Mouse (Mus musculus): ENCODE data around the gene Recql. TPM values are rescaled to one million over a fixed set of nuclear protein-coding genes. Genes with fewer than 3 reads are reported as not detected.

Recql gene
- polyA plus RNA-seq, 1 experiment from 2014 or later = 12.4 TPM

- no peak overlapping the region for H3K27ac ChIP-seq (ENCODE audit: low read length)
- no peak for ATAC-seq
- no peak for TF ChIP-seq EP300 (IDR thresholded peaks at IDR 0.05)
- TF ChIP-seq CTCF (IDR thresholded peaks at IDR 0.05) = no peak
- H3K36me3 ChIP-seq (ENCODE audit: insufficient read depth, low read length) = no peaks in the 10 kb centered on the region
- no peak overlapping the region for H3K9ac ChIP-seq (replicated peaks; ENCODE audit: low read depth)
- peaks cover 3% of the 10 kb centered on the region; the same call in 1 of the 2 replicates for H3K4me1 ChIP-seq (ENCODE audit: insufficient read depth, low read depth, low read length)
- H3K4me3 ChIP-seq (ENCODE audit: low read depth, low read length) = no peak overlapping the region
- WGBS = 20% methylated on average over 1 of the region's 1 CpGs
- no peaks in the 10 kb centered on the region for H3K27me3 ChIP-seq (replicated peaks; ENCODE audit: insufficient read depth, low read length)
- no peak for DNase-seq (ENCODE audit: low spot score)
- H3K4me2 ChIP-seq (replicated peaks; ENCODE audit: low read depth, low read length) = no peak overlapping the region
- no peaks in the 10 kb centered on the region for H3K9me3 ChIP-seq (ENCODE audit: low read length)
Measured at GRCm38 (mm10) chr6:142411140-142411539, 24.3 kb upstream of the Recql start.

GRCm38 (mm10) chr6:142395756-142396155 is 8.9 kb upstream of the Recql start:
- whole genome bisulfite sequencing = 88% methylated on average over 6 of the region's 6 CpGs
- H3K36me3 ChIP-seq (ENCODE audit: insufficient read depth, low read length) = no peaks in the 10 kb centered on the region; the same call in 1 of the 2 replicates
- no peaks in the 10 kb centered on the region for H3K9me3 ChIP-seq (ENCODE audit: low read length)
- no peak for ATAC-seq
- no peak overlapping the region for H3K9ac ChIP-seq (replicated peaks; ENCODE audit: low read depth)
- H3K4me2 ChIP-seq (replicated peaks; ENCODE audit: low read depth, low read length) = no peak overlapping the region
- H3K4me1 ChIP-seq (ENCODE audit: insufficient read depth, low read depth, low read length) = no peaks in the 10 kb centered on the region
- no peak overlapping the region for H3K4me3 ChIP-seq (ENCODE audit: low read depth, low read length)
- H3K27me3 ChIP-seq (replicated peaks; ENCODE audit: insufficient read depth, low read length) = no peaks in the 10 kb centered on the region
- DNase-seq (ENCODE audit: low spot score) = no peak
- no peak overlapping the region for H3K27ac ChIP-seq (ENCODE audit: low read length)
- TF ChIP-seq EP300 (IDR thresholded peaks at IDR 0.05) = no peak
- no peak for TF ChIP-seq CTCF (IDR thresholded peaks at IDR 0.05)

GRCm38 (mm10) chr6:142394669-142395068 is 7.8 kb upstream of the Recql start:
- no peaks in the 10 kb centered on the region; the same call in 1 of the 2 replicates for H3K36me3 ChIP-seq (ENCODE audit: insufficient read depth, low read length)
- no peaks in the 10 kb centered on the region for H3K9me3 ChIP-seq (ENCODE audit: low read length)
- H3K4me2 ChIP-seq (replicated peaks; ENCODE audit: low read depth, low read length) = no peak overlapping the region
- no peak for DNase-seq (ENCODE audit: low spot score)
- WGBS = 79% methylated on average over 5 of the region's 5 CpGs
- no peak overlapping the region for H3K27ac ChIP-seq (ENCODE audit: low read length)
- ATAC-seq = no peak
- H3K27me3 ChIP-seq (replicated peaks; ENCODE audit: insufficient read depth, low read length) = no peaks in the 10 kb centered on the region
- no peak overlapping the region for H3K4me3 ChIP-seq (ENCODE audit: low read depth, low read length)
- no peak overlapping the region for H3K9ac ChIP-seq (replicated peaks; ENCODE audit: low read depth)
- no peaks in the 10 kb centered on the region for H3K4me1 ChIP-seq (ENCODE audit: insufficient read depth, low read depth, low read length)
- TF ChIP-seq EP300 (IDR thresholded peaks at IDR 0.05) (no peak), CTCF (IDR thresholded peaks at IDR 0.05) (no peak)

- no peak for DNase-seq (ENCODE audit: low spot score)
Measured at GRCm38 (mm10) chr6:142392312-142392711, 5.4 kb upstream of the Recql start.

DNA sequence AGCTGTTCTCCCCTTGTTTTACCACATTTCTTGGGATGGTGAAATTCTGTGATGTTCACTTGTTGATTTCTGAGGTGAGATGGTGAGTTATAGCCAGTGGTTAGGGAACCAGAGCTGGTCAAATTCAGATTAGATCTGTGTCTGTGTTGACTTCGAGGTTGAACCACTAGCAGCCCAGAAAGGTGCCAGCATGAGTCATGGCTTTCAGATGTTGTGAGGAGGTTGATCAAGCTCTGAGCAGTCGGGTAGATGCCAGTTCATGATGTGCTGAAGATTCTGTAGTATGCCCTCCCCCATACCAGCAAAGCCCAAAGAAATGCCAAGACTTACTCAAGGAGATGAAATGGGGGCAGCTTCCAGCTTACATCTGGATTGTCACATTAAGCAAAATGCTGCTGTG is 2.2 kb upstream of the Recql start:
- H3K9ac ChIP-seq (replicated peaks; ENCODE audit: low read depth) = no peak overlapping the region
- H3K9me3 ChIP-seq (ENCODE audit: low read length) = no peaks in the 10 kb centered on the region
- no peaks in the 10 kb centered on the region for H3K36me3 ChIP-seq (ENCODE audit: insufficient read depth, low read length)
- DNase-seq (ENCODE audit: low spot score) (no peak), ATAC-seq (no peak)
- TF ChIP-seq EP300 (IDR thresholded peaks at IDR 0.05) (no peak), CTCF (IDR thresholded peaks at IDR 0.05) (no peak)
- peaks cover 3% of the 10 kb centered on the region; the same call in 1 of the 2 replicates for H3K4me1 ChIP-seq (ENCODE audit: insufficient read depth, low read depth, low read length)
- H3K27ac ChIP-seq (ENCODE audit: low read length) = no peak overlapping the region
- H3K27me3 ChIP-seq (replicated peaks; ENCODE audit: insufficient read depth, low read length) = no peaks in the 10 kb centered on the region
- H3K4me2 ChIP-seq (replicated peaks; ENCODE audit: low read depth, low read length) = no peak overlapping the region
- 64% methylated on average over 2 of the region's 2 CpGs for WGBS
- H3K4me3 ChIP-seq (ENCODE audit: low read depth, low read length) = no peak overlapping the region

More at GRCm38 (mm10) chr6:142392312-142392711, 5.4 kb upstream of the Recql start:
- TF ChIP-seq CTCF (IDR thresholded peaks at IDR 0.05) (no peak), EP300 (IDR thresholded peaks at IDR 0.05) (no peak)
- H3K9me3 ChIP-seq (ENCODE audit: low read length) = no peaks in the 10 kb centered on the region
- H3K27me3 ChIP-seq (replicated peaks; ENCODE audit: insufficient read depth, low read length) = no peaks in the 10 kb centered on the region
- no peak overlapping the region for H3K27ac ChIP-seq (ENCODE audit: low read length)
- WGBS = 88% methylated on average over 5 of the region's 5 CpGs
- no peak for ATAC-seq
- no peak overlapping the region for H3K4me3 ChIP-seq (ENCODE audit: low read depth, low read length)
- no peaks in the 10 kb centered on the region; the same call in 1 of the 2 replicates for H3K36me3 ChIP-seq (ENCODE audit: insufficient read depth, low read length)
- H3K4me2 ChIP-seq (replicated peaks; ENCODE audit: low read depth, low read length) = no peak overlapping the region
- peaks cover 3% of the 10 kb centered on the region; the same call in 1 of the 2 replicates for H3K4me1 ChIP-seq (ENCODE audit: insufficient read depth, low read depth, low read length)
- no peak overlapping the region for H3K9ac ChIP-seq (replicated peaks; ENCODE audit: low read depth)

DNA sequence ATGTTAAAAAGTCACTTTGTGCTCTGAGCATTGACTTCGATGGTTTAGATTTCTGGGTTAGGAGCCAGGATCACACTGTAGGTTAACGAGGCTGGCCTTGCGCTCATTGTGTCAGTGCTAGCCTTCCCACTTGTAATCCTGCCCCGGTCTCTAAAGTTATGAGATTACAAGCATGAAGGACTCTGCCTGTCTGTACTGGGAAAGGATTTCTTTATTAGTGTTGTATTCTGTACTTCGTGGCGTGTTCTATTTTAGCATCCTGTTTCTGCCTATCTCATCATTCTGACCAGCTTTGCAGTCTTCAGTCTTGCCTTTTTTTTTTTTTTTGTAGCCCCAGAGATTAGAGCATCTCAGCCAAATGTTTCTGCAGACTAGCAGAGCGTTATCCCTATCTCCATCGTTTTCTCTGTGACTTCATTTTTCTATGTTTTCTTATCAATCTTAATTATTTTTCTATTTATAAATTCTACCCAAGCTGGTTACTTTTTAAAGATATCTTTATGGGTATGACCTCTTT is 926 bp upstream of the Recql start:
- Histone ChIP-seq H3K9ac (replicated peaks; ENCODE audit: low read depth) (peak overlapping the region; percentile 89), H3K4me3 (ENCODE audit: low read depth, low read length) (peak overlapping the region; percentile 91), H3K9me3 (ENCODE audit: low read length) (no peaks in the 10 kb centered on the region), H3K36me3 (ENCODE audit: insufficient read depth, low read length) (no peaks in the 10 kb centered on the region), H3K4me1 (ENCODE audit: insufficient read depth, low read depth, low read length) (peaks cover 3% of the 10 kb centered on the region; the same call in 1 of the 2 replicates), H3K27ac (ENCODE audit: low read length) (no peak overlapping the region), H3K27me3 (replicated peaks; ENCODE audit: insufficient read depth, low read length) (no peaks in the 10 kb centered on the region), H3K4me2 (replicated peaks; ENCODE audit: low read depth, low read length) (peak overlapping the region; percentile 96)
- WGBS = 13% methylated on average over 8 of the region's 8 CpGs
- TF ChIP-seq CTCF (IDR thresholded peaks at IDR 0.05) = no peak
- no peak for TF ChIP-seq EP300 (IDR thresholded peaks at IDR 0.05)
- no peak for DNase-seq (ENCODE audit: low spot score)
- ATAC-seq = no peak
